Mouse (Mus musculus): ENCODE data around the gene Polr3e.
A peak's percentile ranks its signal among the peaks of the same experiment; 100 is the strongest.
"Not testable (repeated sequence)": the region's sequence is repeated elsewhere in the genome, so short reads cannot be mapped to it uniquely, and the experiment has no call there.

Gene Polr3e

DNA sequence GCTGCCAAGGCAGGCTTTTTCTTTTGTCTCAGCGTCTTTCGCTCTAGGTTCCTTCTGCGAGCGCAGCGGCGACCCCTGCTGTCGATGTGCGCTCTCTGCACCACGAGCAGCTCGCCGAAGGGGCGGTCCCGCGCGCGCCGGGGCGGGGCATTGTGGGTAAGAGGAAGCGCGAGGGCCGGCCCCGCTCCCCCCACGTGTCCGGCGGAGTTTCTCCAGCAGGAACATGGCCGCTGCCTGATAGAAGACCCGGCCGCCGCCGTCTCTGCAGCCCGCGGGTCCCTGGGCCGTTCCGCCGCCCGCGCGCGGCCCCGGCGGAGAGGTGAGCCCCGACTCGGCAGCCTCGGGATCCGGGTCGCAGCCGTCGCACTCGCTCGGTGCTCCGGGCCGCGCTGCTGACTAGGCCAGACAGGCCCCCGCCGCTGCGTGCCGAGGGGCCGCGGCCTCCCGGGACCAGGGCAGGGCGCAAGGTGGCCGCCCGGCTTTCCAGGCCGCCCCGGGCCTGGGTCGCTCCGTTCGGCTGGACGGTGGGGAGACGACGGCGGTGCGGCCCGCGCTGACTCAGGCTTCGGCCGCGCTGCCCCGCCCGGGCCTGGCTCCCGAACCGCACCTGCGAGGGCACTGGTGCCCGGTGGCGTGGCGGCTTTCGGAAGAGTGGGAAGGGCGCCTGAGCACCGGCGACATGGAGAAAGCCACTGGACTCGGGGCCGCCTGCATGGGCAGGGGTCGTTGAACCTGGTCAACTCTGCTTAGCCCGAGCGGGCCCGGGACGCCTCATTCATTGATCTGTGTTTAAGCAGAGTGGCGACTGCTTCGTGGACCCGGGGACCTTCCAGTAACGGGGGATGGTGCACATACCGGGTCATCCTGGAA is at the start of gene Polr3e:
Gene Polr3e (plus strand): TSS at position 153 of the 870 bp plus-strand sequence.
- peak; percentile 99 for DNase-seq

GRCm38 (mm10) chr7:120869883-120870282 is 47.7 kb upstream of the Polr3e start:
- DNase-seq = no peak

DNA sequence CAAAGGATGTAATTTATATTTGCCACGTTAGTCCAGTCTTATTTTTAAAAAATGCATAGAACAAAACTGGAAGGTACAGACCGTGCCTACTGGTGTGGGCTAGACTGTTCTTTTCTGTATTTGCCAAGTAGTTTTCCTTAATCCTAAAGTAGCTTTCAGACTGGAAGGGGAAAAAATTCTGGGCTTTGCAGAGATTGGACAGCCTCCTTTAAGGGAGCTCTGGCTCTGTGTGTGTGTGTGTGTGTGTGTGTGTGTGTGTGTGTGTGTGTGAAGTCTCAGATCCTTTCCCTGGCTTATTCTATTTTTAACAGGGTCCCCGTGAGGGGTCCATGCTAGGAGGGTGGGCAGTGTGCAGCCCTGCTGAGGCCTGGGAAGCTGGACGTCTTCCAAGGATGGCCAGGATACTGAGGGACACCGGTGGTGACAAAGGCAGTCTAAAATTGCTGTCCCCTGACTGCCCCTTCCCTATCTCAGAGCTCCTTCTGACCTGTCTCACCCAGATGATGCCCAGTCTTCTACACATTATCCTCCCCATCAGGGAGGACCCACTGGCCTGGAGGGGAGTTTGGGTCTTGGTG is 47.0 kb upstream of the Polr3e start:
- no peak for DNase-seq

DNA sequence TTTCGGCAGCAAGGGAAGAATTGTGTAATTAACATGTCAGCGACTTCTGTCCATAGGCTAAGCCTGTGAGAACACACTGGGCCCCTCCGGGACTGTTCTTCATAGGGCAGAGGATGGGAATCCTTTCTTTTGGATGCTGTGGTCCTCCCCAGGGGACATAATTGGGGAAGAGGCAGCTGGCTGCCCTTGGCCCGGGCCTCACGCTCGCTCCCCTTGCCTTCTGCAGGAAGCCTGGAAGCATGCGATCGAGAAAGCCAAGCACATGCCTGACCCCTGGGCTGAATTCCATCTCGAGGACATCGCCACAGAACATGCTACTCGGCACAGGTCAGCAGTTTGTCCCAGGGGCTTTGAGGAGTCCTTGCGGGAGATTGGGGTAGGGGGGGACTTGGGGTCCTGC is 44.5 kb upstream of the Polr3e start:
- DNase-seq = no peak

DNA sequence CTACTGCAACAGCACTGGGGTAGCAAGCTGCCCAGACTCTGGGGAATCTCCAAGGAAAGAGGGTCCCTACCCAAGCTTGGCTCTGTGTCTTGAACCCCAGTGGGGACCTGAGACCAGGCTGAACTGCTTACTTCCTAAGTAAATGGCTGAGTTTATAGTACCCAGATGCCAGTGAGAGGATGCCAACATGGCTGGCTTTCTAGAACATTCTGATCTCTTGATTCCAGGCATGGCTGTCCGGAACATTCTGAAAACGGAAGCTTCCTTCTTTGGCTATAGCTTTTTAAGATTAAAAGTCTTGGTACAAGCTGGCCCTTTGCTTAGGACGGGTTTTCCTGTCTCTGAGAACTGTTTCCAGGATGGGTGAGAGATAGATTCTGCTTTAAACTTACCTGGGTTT is 43.5 kb upstream of the Polr3e start:
- no peak for DNase-seq

DNA sequence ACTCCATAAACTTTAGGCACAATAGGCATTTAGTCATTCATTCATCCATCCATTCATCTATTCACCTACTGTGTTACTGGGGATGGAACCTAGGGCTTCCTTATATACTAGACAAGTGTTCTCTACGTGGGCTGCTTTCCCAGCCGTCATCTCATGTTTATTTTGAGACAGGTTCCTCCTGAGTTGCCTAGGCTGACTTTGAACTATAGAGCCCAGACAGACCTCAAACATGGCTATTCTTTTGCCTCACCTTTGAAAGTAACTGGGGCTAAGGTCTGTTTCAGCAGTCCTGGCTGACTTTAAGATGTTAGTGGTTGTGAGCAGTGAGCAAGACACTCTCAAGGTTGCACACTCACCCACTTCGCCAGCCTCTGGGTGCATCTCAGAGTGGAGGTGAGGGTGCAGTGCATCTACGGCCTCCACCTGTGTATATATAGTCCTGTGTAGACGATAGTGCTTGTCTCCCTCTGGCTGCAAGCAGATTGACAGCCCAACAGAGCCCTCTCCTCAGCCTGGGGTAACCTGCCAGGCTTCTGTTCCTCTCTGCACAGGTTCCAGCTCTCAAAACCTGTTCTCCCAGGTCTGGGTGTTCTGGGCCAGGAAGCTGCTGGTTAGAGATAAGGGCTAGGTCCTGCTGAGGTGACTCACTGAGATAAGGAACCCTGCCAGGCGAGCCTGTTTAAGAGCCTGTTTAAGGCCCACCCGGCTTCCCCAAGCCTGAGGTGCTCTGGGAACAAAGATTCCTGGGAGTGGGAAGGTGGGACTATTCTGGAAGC is 42.6 kb upstream of the Polr3e start:
- no peak for DNase-seq

- DNase-seq = no peak
These were observed 41.8 kb upstream of the Polr3e start for GRCm38 (mm10) chr7:120875540-120876388.

GRCm38 (mm10) chr7:120878271-120878670 is 39.3 kb upstream of the Polr3e start:
- DNase-seq = no peak

DNA sequence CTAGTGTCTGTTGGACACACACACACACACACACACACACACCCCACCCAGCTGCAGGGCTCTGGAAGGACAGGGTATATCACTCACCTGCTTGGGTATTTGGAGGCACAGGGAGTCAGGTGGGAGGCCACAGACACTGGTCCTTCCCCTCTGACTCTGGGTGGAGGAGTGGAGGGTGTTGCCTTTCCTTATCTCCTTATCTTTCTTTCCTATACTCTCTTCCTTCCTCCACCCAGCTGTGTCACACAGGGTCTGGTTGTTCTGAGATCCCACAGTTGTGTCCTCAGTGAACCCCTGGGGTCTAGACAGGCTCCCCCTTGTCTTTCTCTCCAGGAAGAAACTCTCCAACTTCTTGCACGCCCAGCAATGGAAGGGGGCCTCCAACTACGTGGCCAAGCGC is 37.6 kb upstream of the Polr3e start:
- DNase-seq = no peak

DNA sequence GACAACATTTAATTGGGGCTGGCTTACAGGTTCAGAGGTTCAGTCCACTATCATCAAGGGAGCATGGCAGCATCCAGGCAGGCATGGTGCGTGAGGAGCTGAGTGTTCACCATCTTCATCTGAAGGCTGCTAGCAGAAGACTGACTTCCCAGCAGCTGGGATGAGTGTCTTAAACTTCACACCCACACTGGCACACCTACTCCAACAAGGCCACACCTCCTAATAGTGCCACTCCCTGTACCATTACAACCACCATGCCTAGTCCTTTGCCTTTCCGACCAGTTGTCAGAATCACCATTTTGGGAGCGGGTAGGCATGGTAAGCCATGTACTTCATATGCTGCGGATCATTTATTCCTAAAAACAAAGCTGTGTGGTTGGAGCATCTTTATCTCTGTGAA is 36.8 kb upstream of the Polr3e start:
- no peak for DNase-seq

DNA sequence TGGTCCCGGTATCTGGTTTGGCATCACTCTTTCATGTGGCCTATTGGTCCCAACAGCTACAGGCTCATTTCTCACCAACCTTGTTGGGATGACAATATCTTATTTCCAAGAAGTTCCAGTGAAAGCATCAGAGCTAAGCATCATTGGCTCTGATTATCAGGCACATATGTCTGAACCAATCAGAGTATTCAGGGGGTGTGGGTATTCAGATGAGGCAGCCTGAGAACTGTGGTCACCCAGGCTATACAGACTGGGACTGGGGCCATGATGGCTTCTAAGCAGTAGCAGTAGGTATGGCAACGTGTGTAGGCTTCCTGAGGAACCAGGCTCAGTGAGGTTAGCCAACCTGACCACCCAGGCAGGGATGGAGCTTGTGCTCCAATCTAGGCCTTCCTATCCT is 36.1 kb upstream of the Polr3e start:
- DNase-seq = no peak

- no peak for DNase-seq
These were observed 34.9 kb upstream of the Polr3e start for GRCm38 (mm10) chr7:120882674-120883073.

DNA sequence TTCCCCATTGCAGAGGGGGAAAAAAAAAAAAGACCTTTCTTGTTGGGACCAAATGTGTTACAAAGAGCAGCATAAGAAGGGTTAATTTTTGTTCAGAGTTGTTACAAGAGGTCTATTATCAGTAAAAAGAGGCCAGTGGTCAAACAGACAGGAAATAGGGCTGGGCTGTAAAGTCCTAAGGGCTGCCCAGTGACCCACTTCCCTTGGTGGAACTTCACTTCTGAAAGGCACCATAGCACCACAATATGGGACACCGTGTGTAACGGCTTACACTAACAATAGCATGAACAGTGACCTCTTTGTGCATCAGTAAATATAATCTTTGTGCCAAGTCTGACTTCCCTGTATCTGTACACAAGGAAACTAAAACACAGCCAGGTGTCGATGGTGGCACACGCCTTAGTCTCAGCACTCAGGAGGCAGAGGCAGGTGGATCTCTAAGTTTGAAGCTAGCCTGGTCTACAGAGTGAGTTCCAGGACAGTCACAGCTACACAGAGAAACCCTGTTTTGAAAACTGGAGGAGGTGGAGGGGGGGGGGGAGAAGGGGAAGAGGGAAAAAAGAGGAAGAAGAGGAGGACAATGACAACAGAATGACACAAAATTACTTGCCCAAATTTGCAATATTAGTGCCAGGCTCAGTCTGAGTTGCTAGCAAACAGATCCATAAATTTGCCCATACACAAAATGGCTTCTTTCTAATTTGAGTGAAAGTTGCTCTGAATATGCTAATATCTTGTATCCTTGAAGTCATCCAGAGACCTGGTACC is 33.8 kb upstream of the Polr3e start:
- DNase-seq = no peak

- DNase-seq = no peak
These were observed 32.8 kb upstream of the Polr3e start for GRCm38 (mm10) chr7:120884746-120885145.

DNA sequence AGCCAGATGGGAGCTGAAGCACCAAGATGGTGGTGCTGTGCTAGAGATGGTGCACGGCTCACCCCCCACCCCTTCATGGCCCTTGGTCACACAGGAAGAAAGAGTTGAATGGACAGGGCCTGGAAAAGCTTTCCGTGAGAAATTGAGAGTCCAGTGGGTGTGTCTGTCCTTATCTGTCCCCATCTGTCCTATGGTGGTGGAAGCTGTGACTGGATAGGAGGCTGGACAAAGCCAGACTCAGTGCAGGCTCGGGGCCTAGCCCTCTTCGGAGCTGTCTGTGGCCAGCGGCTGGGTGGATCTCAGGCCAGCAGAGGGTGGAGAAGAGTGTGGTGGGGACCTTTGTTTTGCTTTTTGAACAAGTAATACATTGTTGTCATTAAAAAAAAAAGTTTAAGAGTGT is 24.4 kb upstream of the Polr3e start:
- no peak for DNase-seq

- no peak for DNase-seq
These were observed 20.5 kb upstream of the Polr3e start for GRCm38 (mm10) chr7:120897054-120897453.

GRCm38 (mm10) chr7:120897711-120898335 is 19.7 kb upstream of the Polr3e start:
- peak; percentile 46 for DNase-seq

GRCm38 (mm10) chr7:120900191-120900590 is 17.4 kb upstream of the Polr3e start:
- no peak for DNase-seq

DNA sequence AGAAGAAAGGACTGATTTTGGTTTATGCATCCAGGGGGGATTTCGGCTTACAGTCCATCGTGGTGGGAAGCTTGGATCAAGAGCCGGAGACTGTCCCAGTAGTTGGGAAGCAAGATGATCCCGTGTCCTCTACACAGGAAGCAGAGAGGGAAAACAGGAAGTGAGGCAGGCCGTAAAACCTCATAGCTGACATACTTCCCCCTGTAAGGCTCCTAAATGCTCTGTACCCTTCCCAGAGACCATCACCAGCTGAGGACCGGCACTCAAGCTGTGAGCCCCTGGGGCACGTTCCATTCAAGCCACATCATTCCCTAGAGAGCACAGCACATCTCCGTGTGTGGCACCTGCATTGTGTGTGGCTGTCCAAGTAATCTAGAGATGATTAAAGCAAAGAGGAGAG is 15.8 kb upstream of the Polr3e start:
- DNase-seq = no peak

DNA sequence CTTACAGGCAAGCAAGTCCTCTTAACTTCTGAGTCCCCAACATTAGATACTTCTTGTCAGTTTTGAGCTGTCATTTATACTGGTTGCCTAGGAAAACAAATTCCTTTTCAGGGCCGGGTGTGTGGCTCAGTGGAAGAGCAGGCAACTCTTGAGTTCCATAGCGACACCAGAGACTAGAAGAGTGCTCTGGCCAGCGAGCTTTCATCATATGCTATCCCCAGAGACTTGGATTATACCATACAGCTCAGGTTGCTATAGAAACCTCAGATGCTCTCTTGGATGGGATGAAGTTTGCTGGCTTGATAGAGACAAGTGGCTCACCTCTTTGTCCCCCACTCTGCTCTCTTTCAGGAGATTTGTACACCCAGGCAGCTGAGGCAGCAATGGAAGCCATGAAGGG is 14.6 kb upstream of the Polr3e start:
- DNase-seq = no peak

DNA sequence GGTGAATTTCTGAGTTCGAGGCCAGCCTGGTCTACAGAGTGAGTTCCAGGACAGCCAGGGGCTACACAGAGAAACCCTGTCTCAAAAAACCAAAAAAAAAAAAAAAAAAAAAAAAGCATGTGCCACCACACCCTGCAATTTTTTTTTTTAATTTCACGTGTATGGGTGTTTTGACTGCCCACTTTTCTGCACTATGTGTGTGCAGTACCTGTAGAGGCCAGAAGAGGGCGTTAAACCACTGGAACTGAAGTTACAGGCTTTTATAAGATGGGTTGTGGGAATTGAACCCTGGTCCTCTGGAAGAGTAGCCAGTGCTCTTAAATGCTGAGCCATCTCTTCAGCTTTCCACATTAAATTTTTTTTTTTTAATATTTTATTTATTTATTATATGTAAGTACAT is 7.4 kb upstream of the Polr3e start:
- not testable (repeated sequence) for DNase-seq

- DNase-seq = not testable (repeated sequence)
These were observed 6.3 kb upstream of the Polr3e start for GRCm38 (mm10) chr7:120911268-120911667.

Measured in cerebellum, adult 11 months (tissue).